Mouse (Mus musculus): ENCODE measurements around the gene Lgals3bp. TPM values are rescaled to one million over a fixed set of nuclear protein-coding genes. Genes with fewer than 3 reads are reported as not detected.

The Lgals3bp gene
- polyA plus RNA-seq, 1 experiment from 2014 or later = 5.9 TPM

Other genes starting within 250 kb of the Lgals3bp start
- 24.9 and 25.8 TPM in 2 replicates for gene Cyth1, start 153.5 kb downstream of the Lgals3bp start, polyA plus RNA-seq (2015; fragmentation: Nextera tagmentation; extraction: Ambion mirVana)
- gene Usp36, start 111.8 kb downstream of the Lgals3bp start, polyA plus RNA-seq (2015; fragmentation: Nextera tagmentation; extraction: Ambion mirVana) = 16.8 and 19.8 TPM in 2 replicates
- gene Cep295nl, start 59.6 kb downstream of the Lgals3bp start, polyA plus RNA-seq (2015; fragmentation: Nextera tagmentation; extraction: Ambion mirVana) = 0.08 and 0.34 TPM in 2 replicates
- gene Timp2, start 46.4 kb downstream of the Lgals3bp start, polyA plus RNA-seq (2015; fragmentation: Nextera tagmentation; extraction: Ambion mirVana) = 83.4 and 91.2 TPM in 2 replicates
- gene Cant1, start 17.0 kb upstream of the Lgals3bp start, polyA plus RNA-seq (2015; fragmentation: Nextera tagmentation; extraction: Ambion mirVana) = 30.8 and 33.7 TPM in 2 replicates
- 5.1 and 5.3 TPM in 2 replicates for gene C1qtnf1, start 26.1 kb upstream of the Lgals3bp start, polyA plus RNA-seq (2015; fragmentation: Nextera tagmentation; extraction: Ambion mirVana)
- 6.8 and 7.7 TPM in 2 replicates for gene Engase, start 74.7 kb upstream of the Lgals3bp start, polyA plus RNA-seq (2015; fragmentation: Nextera tagmentation; extraction: Ambion mirVana)